Mouse (Mus musculus) cerebellum, adult 2 months (tissue): ENCODE measurements around the gene Ptpa. TPM values are rescaled to one million over a fixed set of nuclear protein-coding genes. Genes with fewer than 3 reads are reported as not detected.

Experiments used
- DNase-seq, 2 experiments: peaks; one replicate each; pipeline ENCODE4 v3.0.0; 2021
- H3K27ac ChIP-seq: fragments of 200-500 bp; 2 replicates; pipeline ENCODE4 v1.5.1; 2012; ENCODE audit warnings: low read length, control low read depth, inconsistent platforms; ENCODE audit not compliant: insufficient read depth
- H3K27me3 ChIP-seq: fragments of 200-500 bp; 2 replicates; pipeline ENCODE4 v1.6.1; 2012; ENCODE audit warnings: inconsistent platforms, mild to moderate bottlenecking, low read length, moderate library complexity; ENCODE audit not compliant: control insufficient read depth, insufficient read depth
- H3K4me1 ChIP-seq: fragments of 200-500 bp; 2 replicates; pipeline ENCODE4 v1.6.1; 2011; ENCODE audit warnings: low read length; ENCODE audit not compliant: control insufficient read depth, insufficient read depth
- H3K4me3 ChIP-seq: fragments of 200-500 bp; replicated peaks from 2 replicates; pipeline ENCODE3; 2011; ENCODE audit warnings: mild to moderate bottlenecking, low read depth, low read length, control low read depth; ENCODE audit not compliant: insufficient read depth
- CTCF ChIP-seq: fragments of 200-500 bp; IDR thresholded peaks from 2 replicates; pipeline ENCODE4 v1.5.1; 2011; ENCODE audit warnings: low read depth, mild to moderate bottlenecking, control low read depth, low read length, moderate library complexity, borderline replicate concordance; ENCODE audit not compliant: insufficient read depth
- POLR2A ChIP-seq: fragments of 200-500 bp; IDR thresholded peaks from 2 replicates; pipeline ENCODE4 v1.6.1; 2011; ENCODE audit warnings: low read length, control low read depth, borderline replicate concordance; ENCODE audit not compliant: insufficient read depth
- WGBS: fragments of 180-500 bp; shearing (Covaris S2); methylation state at CpG from one replicate; pipeline ENCODE4 v1.1.7; 2018; 5-methylcytosine and 5-hydroxymethylcytosine counted together
- polyA plus RNA-seq: library from polyadenylated mRNA; depleted of rRNA; stranded (reverse); fragments of >200 nt; gene quantifications from 2 replicates; pipeline ENCODE4 v1.2.3, GENCODE M21; 2012

The Ptpa gene
- polyA plus RNA-seq, 1 experiment: 207 TPM

GRCm38 (mm10) chr2:30380564-30381376 is 35.1 kb upstream of the Ptpa start:
- H3K4me3 ChIP-seq: no peak overlapping the region
- no peaks in the 10 kb centered on the region for H3K4me1 ChIP-seq
- WGBS: 80% methylated on average over 10 of the region's 10 CpGs
- TF ChIP-seq POLR2A (no peak), CTCF (no peak)
- no peak for DNase-seq
- H3K27ac ChIP-seq: no peak overlapping the region
- H3K27me3 ChIP-seq: no peaks in the 10 kb centered on the region

- Histone ChIP-seq H3K4me1 (no peaks in the 10 kb centered on the region), H3K27ac (no peak overlapping the region), H3K27me3 (no peaks in the 10 kb centered on the region), H3K4me3 (no peak overlapping the region)
- no peak for TF ChIP-seq CTCF
- no peak for TF ChIP-seq POLR2A
- WGBS: 90% methylated on average over 4 of the region's 4 CpGs
- DNase-seq: no peak
Measured at GRCm38 (mm10) chr2:30381377-30381725, 34.5 kb upstream of the Ptpa start.

- Histone ChIP-seq H3K4me1 (no peaks in the 10 kb centered on the region), H3K4me3 (no peak overlapping the region), H3K27ac (no peak overlapping the region), H3K27me3 (no peaks in the 10 kb centered on the region)
- DNase-seq: no peak
- no peak for TF ChIP-seq POLR2A
- TF ChIP-seq CTCF: no peak
- 37% methylated on average over 5 of the region's 5 CpGs for WGBS
Measured at GRCm38 (mm10) chr2:30384814-30385213, 31.0 kb upstream of the Ptpa start.

DNA sequence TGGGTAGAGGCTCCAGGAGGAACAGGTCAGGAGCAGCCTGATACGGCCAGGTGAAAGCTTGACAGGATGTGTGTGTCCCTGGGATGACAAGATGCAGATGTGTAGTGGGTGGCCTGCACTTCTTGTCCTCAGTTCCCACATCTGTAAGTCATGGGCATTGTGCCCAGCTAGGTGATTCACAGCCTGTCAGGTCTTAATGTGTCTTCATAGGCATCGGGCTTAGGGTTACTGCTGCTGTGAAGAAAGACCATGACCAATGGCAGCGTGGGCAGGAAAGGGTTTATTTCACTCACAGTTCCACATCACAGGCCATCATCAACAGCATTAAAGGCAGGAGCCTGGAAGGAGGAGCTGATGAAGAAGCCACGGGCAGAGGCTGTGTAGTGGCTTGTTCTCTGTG is 30.2 kb upstream of the Ptpa start:
- H3K27me3 ChIP-seq: no peaks in the 10 kb centered on the region
- no peak overlapping the region for H3K27ac ChIP-seq
- WGBS: 72% methylated on average over 4 of the region's 4 CpGs
- H3K4me3 ChIP-seq: no peak overlapping the region
- H3K4me1 ChIP-seq: no peaks in the 10 kb centered on the region
- DNase-seq: no peak
- TF ChIP-seq CTCF (no peak), POLR2A (no peak)

GRCm38 (mm10) chr2:30386913-30387312 is 28.9 kb upstream of the Ptpa start:
- 64% methylated on average over 9 of the region's 9 CpGs for WGBS
- TF ChIP-seq POLR2A: no peak
- Histone ChIP-seq H3K4me3 (no peak overlapping the region), H3K27ac (no peak overlapping the region), H3K4me1 (no peaks in the 10 kb centered on the region), H3K27me3 (no peaks in the 10 kb centered on the region)
- no peak for DNase-seq

DNA sequence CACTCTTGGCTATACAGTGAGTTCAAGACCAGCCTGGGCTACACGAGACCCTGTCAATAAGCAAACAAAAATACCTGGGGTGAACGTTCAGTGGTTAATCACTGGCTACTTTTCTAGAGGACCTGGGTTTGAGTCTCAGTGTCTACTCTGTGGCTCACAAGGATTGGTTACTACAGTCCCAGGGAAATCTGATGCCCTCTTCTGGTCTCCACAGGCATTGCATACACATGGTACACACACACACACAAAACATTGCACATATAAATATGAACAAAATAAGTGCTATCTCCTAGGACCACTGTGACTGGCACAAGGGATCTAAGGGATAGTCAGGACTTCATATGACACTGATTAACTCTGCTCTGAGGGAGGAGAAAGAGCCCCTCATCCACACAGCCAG is 26.8 kb upstream of the Ptpa start:
- H3K4me1 ChIP-seq: peaks cover 7% of the 10 kb centered on the region
- no peaks in the 10 kb centered on the region for H3K27me3 ChIP-seq
- TF ChIP-seq CTCF (no peak), POLR2A (no peak)
- 93% methylated on average over 2 of the region's 2 CpGs for WGBS
- no peak overlapping the region for H3K4me3 ChIP-seq
- no peak overlapping the region for H3K27ac ChIP-seq
- no peak for DNase-seq

- peak within 1 kb of the TSS; percentile 45 for H3K27ac ChIP-seq
- TF ChIP-seq CTCF (no peak), POLR2A (peak; percentile 83; the same call in 1 of the 2 replicates)
- H3K27me3 ChIP-seq: no peaks in the 10 kb centered on the region
- H3K4me1 ChIP-seq: peaks cover 10% of the 10 kb centered on the region
- WGBS: under 1% methylated on average over 40 of the region's 40 CpGs
- H3K4me3 ChIP-seq: peak within 1 kb of the TSS; percentile 67
- DNase-seq: peak; percentile 97 to 99
Measured at GRCm38 (mm10) chr2:30392114-30392576, 23.7 kb upstream of the Ptpa start, which contains the start of gene Dolpp1. TSS of gene Dolpp1 (plus strand) at chr2:30392254.
